Mouse (Mus musculus): ENCODE measurements at regions not wholly inside any gene's neighbourhood (a gene's known extent, or its start where the extent isn't known, plus 50 kb on each side); places are given as distances from the start of the nearest gene placed in this dataset.
"Not testable (repeated sequence)": the region's sequence is repeated elsewhere in the genome, so short reads cannot be mapped to it uniquely, and the experiment has no call there.

DNA sequence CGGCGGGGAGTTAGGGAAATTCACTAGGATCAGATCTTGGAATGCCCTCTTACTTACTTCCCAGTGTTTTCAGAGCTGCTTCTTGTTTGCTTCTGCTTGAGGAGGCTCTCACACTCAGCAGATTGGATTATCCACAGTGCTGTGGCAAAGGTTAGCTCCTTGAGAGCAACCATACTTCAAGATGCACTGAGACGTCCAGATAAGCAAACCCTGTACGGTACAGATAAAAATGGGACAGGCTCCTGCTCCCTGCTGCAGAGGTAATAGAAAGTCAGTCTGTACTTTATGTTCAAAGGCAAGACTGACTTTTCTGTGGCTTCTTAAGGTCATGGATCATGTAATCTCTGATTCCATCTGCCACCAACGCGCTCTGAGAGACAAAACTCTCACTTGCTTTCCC is 414.8 kb upstream of the Ptger4 start:
- no peak for DNase-seq

DNA sequence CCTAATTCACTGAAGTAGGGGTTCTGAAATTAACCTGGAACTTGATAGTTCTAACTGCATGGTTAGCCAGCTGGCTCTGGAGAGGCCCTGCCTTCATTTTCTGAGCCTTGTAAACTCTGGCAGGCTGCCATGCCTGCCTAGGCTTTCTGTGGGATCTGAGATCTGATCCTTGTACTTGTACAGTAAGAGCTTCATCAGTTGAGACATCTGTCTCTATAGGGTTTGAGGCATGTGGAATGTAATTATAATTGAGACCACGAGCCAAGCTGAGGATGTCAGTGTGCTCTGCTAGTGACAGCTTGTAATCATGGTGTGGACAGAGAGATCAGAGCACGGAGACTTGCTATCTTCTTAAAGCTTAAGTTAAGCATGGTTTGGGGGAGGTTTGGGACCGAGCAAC is 416.8 kb upstream of the Ptger4 start:
- no peak for DNase-seq

DNA sequence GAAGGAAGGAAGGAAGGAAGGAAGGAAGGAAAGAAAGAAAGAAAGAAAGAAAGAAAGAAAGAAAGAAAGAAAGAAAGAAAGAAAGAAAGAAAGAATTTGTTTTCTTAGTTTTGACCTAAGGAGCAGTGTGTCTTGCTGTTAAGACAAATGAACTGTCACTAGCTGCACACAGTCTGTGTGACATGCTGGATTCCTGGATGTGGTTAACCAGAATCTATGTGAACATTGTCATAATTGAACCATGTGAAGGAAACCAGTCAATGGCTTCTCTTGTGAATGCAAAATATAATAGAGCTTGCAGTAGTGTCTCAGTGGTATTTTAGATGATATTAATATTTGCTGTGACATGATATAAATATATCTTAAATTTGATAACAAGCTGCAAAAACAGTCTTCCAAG is 427.8 kb upstream of the Ptger4 start:
- no peak for DNase-seq

DNA sequence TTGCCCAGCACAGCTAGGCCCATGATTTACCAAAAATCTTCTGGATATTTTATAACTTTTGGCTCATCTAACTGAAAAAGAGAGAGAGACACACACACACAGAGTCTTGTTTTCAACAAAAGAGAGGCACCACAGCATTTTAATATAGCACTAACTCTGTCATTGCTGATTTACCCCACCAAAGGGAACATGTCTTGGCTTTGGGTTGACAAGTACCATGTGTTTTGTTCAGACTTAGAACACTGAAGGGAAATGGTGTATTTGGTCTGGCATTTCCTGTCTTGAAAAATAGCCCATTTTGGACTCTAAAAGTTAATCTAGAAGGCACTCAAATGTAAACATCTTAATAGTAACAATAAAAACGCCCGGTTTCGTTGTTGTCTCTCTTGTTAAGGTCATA is 432.7 kb upstream of the Ptger4 start:
- DNase-seq: no peak

DNA sequence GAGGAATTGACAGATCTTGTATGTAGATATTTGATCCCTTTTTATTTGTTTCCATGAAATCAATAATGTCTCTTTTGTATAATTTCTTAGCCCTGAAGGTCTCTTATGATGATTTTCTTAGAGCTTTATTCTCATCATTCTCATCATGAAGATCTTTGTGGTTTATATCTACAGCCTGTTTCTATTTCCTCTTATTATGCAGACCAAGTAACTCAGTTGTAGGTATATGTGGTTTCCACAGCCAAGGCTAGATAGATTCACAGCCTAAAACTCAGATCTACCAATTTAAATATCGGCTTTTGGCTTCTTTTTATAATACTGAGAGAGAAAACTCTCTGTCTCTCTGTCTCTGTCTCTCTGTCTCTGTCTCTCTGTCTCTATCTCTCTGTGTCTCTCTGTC is 449.8 kb upstream of the Ptger4 start:
- no peak for DNase-seq

DNA sequence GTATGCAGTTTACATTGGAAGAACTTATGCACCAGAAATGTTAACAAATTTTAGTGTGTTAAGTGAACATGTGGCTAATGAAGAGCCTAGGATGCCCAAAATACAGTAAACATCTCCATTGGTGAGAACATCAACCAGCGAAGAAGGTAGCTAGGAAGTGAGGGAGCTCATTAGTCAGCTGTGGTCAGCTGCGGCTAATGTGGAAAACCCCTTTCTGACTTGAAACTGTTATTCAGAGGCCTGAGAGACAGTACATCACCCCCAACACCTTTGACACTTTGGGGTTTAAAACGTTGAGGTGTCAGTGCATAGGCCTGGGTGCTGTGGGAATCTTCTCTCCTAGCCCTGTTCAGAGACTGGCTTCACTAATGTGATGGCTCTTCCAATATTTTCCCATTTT is 451.0 kb upstream of the Ptger4 start:
- no peak for DNase-seq

DNA sequence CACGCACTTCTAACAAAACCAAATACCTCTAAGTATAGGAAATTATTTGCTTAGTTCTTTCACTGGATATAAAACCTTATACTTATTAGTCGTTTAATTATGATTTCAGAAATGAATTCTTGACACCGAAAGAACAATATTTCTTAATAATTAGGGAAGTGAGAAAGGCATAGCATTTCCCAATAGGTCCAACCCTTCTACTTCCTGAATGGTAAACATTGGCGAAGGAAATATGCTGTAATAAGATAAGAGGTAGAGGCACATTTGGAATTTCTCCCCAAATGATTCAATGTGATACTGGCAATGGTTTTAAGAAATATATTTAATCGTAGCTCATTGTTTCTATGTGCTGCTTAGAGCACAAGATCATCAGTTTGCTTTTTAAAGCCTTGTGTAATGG is 464.5 kb upstream of the Ptger4 start:
- no peak for DNase-seq

DNA sequence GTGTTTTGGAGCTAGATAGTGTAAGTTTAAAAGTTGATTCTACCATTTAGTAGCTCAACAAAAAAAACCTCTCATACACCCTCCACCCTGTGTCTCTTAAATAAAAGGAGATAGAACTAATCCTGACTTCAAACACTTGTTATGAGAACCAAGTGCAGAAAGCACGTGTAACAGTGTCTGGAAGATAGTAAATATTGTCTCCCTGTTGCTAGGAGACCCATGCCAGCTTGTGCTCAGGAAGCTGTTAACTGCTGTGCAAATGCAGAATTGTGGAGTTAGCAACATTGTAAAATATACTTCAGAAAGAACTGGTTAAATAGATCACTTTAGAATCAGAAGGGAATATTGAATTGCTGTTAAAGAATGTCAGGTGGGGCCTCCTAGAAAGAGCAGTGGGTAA is 496.7 kb upstream of the Ptger4 start:
- no peak for DNase-seq

DNA sequence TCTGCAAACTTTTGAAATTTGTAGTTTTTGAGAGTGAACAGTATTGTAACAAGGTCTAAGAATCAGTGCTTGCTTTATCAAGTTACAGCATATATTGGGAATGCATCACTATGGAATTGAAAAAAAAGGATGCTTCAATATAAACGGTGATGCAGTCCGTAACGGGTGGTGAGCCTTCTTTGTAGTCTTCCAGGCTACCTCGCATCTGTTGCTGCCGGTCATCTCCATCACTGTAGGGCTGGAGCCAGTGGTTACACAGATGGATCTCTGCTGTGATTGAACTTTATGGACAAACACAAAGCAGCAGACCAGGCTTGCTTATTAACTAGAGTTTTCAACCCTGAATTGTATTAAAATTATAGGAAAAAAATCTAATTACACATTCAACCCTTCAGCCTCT is 499.9 kb upstream of the Ptger4 start:
- no peak for DNase-seq

DNA sequence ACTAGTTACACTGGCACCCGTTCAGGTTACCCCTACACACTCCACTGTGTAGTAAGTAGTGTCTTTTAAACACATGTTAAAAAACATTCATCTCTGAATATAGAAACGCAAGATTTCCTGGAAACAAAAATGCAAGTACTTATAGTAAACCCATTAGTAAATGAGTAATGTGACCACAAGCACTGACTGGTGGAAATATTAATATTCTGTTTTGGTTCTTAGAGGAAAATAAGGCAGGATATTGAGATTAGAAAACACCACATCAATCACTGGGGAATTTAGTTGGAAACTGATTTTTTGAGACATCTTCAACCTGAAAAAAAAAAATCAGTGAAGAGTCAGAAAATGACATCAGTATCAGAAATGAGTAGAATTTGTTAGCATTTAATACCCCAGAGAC is 514.7 kb upstream of the Ptger4 start:
- no peak for DNase-seq

DNA sequence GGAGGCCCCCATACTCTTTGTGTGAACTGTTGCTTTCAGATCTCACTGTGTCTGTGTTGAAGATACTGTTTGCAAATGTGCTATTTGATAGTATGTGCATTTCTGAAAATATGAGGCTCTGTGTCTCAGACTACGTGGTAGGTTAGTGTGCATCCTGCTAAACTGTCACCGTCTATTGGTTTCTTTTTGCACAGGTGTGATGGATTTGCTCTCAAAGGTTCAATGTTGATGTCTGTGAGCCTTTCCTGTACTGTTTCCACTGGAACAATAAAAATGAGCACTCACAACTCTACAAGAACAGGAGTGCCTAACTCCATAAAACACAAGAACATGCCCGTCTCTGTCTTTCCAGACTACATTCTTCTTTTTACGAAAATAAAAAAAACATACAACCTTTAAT is 518.2 kb upstream of the Ptger4 start:
- no peak for DNase-seq

DNA sequence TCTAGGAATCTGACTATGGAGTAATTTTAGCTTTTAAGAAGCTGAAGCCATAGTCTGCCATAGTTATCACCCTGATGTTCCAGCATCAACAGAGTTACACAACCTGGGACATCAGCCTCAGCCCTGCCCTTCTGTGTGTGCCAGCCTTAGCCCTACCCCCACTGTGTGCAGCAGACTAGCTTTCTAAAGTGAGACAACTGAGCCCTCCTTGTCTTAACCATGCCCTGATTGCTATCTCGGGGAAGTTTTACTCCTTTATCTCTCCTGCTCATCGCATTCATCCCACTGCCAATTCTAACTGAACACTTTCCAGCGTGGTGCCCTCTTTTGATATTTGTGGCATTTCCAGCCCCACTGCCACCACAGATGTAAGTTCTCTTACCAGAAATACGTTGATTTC is 522.5 kb upstream of the Dab2 start:
- peak; percentile 27 for DNase-seq

DNA sequence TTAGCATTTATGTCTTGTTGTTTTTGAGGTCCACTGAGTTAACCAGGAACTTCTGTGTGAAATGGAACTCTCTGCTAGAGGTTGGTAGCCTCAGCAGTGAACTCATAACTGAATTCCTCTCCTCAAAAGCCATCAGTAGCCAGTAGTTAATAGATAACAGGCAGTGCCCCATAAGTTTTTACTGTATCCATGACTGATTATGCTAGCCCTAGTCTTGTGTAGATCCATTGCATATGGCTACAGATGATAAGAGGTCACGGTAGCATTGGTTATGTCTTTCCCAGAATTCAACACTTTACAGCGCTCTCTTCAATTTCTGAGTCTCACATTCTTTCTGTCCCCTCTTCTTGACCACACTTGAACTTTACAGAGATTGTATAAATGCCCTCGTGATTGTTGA is 499.7 kb upstream of the Dab2 start:
- no peak for DNase-seq

DNA sequence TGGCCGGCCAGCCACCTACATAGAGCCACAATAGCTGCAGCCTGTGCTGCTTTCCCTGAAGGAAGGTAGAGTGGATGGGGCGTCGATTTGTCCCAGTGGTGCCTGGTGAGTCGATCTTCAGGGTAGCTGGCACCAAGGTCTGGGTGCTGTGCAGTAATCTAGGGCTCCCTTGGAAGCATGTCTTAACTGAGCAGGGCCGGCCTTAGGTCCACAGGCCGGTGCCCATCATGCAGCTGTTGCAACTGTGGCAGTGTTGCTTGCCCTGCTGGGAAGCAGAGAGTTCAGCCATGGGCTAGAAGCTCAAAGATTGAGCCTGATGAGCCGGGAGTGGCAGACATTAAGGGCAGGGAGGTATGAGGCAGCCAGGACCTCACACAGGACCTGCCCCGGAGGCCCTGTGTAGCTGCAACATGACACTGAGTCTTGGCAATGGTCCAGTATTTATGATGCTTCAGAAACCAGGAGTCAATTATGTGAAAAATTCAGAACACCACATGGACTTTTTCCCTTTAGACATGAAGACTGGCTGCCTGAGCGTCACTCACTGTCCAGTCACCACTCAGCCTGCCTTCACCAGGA is 488.3 kb upstream of the Dab2 start:
- DNase-seq: no peak

DNA sequence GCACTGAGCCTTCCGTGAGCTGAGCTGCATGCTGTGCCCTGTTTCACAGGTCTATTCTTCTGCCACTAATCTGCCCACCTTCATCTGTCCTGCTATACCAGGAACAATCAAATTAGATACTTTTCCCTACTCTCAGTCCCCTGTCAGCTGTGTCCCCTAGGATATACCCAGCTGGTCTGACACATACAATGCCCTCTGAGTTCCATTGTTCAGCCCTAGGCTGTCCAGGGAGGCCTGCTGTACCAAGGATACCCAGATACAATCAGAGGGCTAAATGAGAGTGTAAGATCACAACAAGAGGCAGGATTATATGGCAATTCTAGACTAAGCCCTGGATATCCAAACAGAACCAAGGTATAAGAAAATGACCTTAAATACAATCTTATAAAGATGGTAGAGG is 487.6 kb upstream of the Dab2 start:
- DNase-seq: no peak

DNA sequence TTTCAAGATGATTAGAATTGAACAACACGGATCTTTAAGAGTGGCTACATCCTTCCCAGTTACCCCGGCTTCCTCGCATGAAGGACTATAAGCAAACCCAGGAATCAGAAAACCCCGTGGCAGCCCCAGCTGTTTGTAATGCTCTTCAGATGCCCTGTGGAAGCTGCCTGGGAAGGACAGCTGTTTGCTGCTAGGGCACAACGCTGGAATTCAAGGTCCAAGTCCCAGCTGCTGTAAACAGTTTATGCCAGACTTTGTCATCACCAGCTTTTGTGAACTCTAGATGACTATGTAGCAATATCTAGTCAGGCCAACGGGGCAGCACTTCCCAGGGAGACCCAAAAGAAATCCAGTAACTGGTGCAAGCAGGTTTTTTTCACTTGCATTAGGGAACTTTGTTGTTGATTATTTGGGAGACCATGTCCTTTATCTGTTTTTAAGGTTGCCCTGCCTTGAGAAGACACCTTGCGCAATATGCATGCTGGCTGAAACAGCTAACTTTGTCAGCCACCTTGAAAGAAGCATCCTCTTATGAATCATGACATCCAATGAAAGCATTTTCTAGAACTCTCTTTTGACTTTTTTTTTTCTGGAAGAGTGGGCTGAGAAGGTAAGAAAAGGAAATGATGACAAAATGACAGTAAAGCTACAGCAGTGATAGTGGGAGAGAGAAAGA is 481.5 kb upstream of the Dab2 start:
- DNase-seq: no peak

DNA sequence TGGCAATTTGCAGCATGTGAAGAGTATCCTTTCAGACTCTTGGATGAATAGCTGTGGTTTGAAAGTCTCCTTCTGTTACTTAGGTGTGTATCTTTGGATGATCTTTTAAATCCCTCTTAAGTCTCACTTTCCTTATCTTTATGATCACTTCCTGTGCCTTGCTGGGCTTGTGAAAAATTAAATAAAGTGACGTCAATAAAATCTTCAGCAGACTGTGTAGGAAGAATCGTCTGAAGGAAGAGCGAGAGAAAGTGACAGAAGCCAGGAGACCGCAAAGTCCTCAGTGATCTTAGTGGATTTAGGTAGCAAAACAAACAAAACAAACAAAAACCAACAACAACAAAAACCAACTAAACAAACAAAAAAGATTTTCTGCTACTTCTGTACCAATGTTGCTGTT is 459.6 kb upstream of the Dab2 start:
- no peak for DNase-seq

DNA sequence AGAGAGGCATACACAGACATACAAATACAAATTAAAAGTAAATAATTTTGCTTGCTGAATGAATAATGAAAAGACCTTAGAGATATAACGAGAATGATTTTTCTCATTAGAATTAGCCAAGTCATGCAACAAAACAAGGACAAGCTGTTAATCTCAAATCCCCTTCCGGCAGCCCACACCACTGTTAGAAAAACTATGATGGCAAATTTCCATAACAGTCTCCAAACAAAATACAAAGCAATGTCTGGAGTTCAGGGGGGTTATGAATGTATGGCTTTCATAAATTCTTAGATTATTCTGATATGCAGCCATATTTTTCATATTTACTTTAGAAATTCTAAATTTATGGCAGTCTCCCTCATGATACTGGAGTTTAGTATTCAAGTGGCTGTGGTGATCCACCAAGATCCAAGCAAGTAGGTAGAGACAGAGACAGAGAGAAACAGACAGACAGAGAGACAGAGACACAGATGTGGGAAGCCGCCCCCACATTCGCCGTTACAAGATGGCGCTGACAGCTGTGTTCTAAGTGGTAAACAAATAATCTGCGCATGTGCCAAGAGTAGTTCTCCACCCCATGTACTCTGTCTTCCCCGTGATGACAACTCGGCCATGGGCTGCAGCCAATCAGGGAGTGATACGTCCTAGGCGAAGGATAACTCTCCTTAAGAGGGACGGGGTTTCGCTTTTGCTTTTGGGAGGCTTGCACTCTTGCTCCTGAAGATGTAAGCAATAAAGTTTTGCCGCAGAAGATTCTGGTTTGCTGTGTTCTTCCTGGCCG is 458.0 kb upstream of the Dab2 start:
- not testable (repeated sequence) for DNase-seq

DNA sequence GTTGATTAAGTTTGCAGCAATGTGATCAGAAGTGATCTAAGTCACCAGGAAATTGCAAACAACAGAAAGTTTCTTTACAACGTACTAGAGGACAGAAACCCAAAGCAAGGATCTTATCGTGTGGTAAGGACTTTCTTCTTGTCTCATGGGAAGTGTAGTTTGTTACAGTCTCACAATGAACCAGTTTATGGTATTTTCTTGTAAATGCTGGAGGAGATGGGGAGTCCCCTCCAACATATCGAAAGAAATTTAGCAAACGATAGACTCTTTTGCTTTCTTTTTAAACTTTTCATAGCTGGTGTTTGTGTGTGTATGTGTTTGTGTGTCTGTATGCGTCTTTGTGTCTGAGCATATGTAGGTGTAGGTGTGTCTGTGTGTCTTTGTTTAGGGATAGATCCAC is 453.0 kb upstream of the Dab2 start:
- DNase-seq: no peak

DNA sequence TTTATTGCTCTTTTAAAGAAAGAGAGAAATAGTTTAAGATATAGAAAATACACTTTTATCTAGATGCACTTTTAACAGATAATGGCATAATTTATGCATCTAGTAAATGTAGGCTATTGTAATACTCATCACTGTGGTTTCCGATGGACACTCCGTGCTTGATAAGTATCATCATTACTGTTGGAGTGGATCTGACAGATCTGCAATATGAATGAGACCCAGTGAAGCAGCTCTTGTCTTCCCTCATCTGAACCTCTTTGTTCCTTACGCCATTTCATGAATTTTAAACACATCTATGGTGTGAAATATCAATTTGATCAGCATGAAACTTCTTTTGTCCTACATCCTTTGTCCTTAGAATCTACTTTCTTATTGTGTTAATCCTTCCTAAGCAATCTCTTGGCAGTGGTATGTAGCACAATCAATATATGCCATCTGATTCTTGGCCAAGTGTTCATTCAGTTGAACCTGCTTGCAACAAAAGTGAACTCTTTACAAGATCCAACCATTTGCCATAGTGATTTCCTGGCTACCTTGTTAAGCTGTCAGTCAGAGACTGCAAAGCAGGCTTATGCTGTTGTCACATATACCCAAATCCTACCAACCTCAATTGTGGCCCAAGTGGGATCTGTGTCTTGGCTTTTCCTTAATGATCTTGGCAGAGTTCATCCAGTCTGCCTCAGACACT is 452.0 kb upstream of the Dab2 start:
- no peak for DNase-seq

DNA sequence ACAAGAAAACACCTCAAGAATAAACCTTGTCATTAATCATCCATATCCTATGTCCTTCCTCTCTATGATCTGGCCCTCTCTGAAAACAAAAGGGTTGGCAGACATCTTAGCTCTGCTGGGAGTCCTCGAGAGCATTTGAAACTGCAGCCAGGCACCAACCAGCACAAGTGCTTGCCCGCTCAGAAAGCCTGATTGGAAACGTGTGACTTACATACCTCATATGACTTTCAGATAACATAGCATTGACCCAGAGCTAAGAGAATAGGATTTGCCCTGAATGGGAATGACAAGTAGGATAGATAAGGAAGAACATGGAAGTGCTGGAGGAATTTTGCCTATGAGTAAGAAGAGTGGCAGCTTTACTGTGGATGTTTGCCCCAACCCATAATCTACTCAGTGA is 447.1 kb upstream of the Dab2 start:
- no peak for DNase-seq

DNA sequence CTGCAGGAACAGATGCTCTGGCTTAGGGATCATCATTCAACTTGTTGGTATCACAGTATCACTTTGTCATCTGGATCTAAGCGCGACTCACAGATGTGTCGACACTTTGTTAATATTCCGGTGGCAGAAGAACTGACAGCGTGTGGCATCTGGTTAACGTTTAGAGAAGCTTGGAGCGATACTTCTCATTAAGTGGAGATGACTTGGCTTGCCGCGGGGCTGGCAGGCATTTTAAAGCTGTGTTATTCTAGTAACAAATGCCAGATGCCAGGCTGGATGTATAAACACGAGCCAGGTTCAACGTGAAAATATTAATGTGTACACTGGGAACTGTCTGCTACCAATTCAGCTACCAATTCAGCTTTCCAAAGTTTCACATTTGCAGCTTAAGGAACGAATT is 430.3 kb upstream of the Dab2 start:
- no peak for DNase-seq

DNA sequence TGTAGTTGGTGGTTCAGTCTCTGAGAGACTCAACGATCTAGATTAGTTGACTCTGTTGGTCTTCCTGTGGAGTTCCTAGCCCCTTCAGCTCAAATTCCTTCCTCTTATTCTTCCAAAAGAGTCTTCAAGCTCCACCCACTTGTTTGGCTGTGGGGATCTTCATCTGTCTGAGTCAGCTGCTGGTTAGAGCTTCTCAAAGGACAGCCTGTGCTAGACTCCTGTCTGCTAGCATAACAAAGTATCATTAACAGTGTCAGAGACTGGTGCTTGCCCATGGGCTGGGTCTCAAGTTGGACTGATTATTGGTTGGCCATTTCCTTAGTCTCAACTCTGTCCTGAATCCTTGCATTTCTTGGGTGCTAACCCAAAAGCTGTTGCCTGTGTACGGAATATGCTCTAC is 429.7 kb upstream of the Dab2 start:
- no peak for DNase-seq

DNA sequence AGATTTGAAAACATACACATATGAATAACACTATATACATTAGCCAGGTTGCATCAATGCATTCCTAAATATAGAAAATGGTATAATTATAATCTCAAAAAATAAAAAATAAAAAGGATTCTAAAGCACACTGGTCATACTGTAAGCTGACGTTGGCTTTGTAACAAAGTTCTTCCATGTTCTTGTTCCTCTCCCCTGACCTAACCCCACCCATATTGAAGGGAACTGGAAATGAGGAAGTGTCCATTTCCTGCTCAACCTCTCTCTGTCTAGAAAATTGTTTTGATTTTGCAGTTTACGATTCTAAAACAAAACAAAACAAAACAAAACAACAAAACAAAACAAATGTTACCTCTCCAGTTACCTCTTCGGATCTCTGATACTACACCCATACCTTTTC is 427.5 kb upstream of the Dab2 start:
- DNase-seq: no peak
